Mouse (Mus musculus) cerebellum, adult 2 months (tissue): ENCODE data around the gene Pus7l.

Experiments used
- CTCF ChIP-seq: fragments of 200-500 bp; IDR thresholded peaks from 2 replicates; pipeline ENCODE4 v1.5.1; 2011; ENCODE audit warnings: low read depth, mild to moderate bottlenecking, control low read depth, low read length, moderate library complexity, borderline replicate concordance; ENCODE audit not compliant: insufficient read depth
- POLR2A ChIP-seq: fragments of 200-500 bp; IDR thresholded peaks from 2 replicates; pipeline ENCODE4 v1.6.1; 2011; ENCODE audit warnings: low read length, control low read depth, borderline replicate concordance; ENCODE audit not compliant: insufficient read depth

- TF ChIP-seq CTCF = no peak
- TF ChIP-seq POLR2A = no peak
Observed at GRCm38 (mm10) chr15:94523251-94523650, 20.1 kb downstream of the Pus7l start.
